Mouse (Mus musculus) spleen, postnatal 36 days (tissue): ENCODE results near the gene Axin1.
"Not testable (repeated sequence)": the region's sequence is repeated elsewhere in the genome, so short reads cannot be mapped to it uniquely, and the experiment has no call there.

Source experiments
- DNase-seq, 2 experiments: peaks; one replicate each; pipeline ENCODE4 v3.0.0; 2022; ENCODE audit warnings: low spot score in 2 of 2, mixed read lengths in 1 of 2

The Axin1 gene

DNA sequence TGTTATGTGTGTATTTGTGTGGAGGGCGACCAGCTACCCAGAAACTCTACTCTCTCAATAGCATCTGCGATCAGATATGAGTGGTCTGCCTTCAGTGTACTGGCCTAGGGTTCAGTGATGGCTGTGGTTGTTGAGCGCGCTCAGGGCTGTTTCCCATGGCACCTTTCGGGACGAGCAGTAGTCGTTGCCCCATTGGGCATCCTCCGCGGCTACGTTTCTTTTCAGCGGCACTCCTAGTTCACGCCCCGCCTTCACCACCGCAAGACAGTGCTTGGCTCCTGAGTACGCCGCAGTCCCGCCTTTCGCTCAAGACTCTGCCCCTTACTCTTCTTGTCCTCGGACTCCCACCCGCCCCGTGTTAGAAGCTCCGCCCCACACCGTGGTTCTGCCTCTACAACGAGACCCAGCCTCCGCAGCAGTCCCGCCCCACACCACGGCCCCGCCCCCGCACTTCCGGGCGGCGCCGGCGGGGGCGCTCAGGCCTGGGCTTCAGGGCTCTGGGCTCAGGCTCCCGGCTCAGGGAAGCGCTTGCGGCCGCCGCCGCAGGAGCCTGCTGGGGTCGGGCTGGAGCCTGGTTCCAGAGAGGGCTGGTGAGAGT, at the start of gene Axin1:
Axin1 (plus strand) TSS at position 450 of the 598 bp plus-strand sequence.
- DNase-seq: peak; percentile 96 to 97

DNA sequence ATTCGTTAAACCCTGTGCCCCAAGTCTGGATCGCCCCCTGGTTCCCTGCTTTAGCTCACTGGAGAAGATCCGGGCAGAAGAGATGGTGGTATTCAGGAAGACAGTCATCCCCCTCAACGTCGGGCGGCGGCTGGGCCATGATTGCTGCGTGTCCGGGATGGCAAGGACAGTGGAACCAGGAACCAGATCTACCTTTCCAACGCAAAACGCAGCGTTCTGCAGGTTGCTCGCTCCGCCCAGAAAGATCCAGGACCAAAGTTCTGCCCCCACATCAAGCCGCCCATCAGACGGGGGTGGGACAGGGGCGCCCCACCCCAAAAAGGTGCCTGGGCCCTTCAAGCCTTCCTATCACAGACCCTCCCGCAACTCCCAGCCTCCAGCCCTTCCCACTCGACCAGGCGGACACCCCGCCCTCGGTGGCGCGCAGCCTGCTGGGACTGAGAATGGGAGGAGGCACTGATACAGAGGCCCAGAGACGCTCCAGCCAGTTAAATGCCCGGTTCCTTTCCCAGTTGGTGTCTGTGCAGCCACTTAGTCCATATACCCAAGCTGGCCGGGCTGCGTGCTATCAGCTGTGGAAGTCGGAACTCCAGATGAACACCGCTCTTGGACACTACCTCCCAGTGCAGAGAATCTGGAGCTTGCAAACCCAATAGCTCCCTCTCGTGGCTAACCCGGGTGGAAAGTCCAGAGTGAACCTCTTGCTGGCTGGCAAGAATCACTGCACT, 48.4 kb upstream of the Axin1 start, which contains the start of gene Decr2:
Decr2 (minus strand) TSS at position 433 of the 728 bp plus-strand sequence.
- DNase-seq: peak; percentile 74 to 78

GRCm38 (mm10) chr17:26094531-26095110, 43.9 kb upstream of the Axin1 start:
- no peak for DNase-seq

GRCm38 (mm10) chr17:26095121-26095740, 43.3 kb upstream of the Axin1 start, which contains the start of gene Nme4:
Gene Nme4 (minus strand): TSS chr17:26095602.
- peak in 1 of 2 experiments; percentile 40 for DNase-seq

DNA sequence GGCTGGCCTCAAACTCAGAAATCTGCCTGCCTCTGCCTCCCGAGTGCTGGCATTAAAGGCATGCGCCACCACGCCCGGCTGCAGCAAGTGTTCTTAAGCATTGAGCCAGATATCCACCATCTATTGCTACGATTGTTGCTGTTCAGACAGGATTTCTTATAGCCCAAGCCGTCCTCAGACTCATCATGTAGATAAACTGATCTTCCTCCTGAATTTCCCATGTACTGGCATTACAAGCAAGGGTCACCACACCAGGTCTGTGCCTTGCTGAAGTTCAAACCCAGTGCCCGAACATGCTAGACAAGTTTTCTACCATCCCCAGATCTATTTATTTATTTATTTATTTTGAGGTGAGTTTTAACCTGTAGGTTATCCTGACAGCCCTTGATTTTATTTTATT, 40.0 kb upstream of the Axin1 start:
- no peak for DNase-seq

DNA sequence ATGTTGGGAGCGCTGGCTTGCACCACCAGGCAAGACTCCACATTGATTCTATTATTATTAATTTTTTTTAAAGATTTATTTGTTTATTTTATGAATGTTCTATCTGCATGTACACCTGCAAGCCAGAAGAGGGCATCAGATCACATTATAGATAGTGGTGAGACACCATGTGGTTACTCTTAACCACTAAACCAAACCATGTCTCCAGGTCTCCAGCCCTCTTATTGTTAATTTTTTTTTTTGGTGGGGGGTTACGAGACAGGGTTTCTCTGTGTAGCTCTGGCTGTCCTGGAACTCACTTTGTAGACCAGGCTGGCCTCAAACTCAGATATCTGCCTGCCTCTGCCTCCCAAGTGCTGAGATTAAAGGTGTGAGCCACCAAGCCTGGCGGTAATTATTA, 39.2 kb upstream of the Axin1 start:
- DNase-seq: peak in 1 of 2 experiments; percentile 44

GRCm38 (mm10) chr17:26100166-26100565, 38.3 kb upstream of the Axin1 start:
- DNase-seq: no peak

DNA sequence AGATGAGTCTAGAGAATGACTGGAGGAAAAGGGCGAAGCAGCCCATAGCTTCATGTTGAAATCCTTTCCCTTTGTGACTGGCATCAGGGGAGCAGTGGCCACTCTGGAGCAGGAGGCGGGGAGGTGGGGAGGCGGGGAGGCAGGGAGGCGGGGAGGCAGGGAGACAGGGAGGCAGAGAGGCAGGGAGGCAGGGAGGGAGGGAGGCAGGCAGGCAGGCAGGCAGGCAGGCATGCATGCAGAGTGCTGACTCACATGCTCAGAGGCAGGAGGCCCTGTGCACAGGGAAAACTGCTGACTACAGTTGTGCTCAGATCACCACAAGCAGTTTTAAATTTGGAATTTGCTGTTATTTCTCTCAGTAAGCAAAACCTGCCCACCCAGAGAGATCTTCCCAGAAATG, 37.0 kb upstream of the Axin1 start:
- no peak for DNase-seq

DNA sequence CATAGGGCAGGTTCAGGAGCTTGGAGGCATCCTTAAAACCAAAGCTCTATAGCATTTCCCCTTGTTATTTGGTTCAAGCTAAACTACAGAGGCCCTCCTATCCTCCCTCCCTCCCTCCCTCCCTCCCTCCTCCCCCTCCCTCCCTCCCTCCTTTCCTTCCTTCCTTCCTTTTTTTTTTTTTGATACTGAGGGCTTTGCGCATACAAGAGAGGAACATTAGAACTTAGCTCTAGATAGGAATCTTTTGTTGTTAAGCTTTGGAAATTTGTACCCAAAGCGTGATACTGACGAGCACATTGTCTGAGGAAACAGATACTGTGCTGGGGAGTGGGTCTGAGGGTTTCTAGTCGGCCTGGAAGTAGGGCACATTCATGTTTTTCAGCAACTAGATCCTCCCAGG, 32.9 kb upstream of the Axin1 start:
- DNase-seq: no peak

DNA sequence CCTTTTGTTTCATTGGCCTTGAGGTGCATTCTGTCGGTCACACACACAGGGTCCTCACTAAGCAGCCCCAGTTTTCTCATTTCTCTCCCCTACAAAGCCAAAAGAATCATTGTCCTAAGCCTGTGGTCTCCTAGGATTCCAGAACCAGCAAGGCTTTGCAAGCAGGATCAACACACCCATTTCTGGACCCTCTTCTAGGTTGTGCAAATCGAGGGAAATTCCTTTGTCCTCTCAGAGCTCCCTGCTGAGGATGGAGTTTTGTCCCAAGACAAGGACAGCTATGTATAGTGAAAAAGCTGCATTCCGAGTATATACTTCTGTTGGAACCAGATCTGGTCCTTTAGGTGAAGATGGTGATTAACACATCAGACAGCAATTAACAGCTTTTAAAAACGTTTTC, 28.3 kb upstream of the Axin1 start:
- DNase-seq: no peak

DNA sequence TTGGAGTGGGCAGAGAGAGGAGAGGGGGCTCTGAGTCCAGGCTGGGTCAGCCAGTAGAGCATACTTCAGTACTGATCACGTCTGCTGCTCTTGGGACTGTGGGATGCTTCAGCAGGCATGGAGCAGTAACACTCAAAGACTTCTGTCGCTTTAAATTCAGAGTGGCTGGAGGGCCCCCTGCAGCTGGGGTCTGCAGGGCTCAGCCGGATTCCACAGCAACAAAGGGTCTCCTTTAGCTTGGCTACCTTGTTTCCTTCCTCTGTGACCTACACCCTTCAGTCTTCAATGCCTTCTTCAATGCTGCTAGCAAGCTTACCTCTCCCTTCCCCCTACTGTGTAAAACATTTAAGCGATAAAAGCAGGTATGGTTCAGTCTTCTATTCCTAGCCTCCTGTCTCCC, 27.5 kb upstream of the Axin1 start:
- no peak for DNase-seq

DNA sequence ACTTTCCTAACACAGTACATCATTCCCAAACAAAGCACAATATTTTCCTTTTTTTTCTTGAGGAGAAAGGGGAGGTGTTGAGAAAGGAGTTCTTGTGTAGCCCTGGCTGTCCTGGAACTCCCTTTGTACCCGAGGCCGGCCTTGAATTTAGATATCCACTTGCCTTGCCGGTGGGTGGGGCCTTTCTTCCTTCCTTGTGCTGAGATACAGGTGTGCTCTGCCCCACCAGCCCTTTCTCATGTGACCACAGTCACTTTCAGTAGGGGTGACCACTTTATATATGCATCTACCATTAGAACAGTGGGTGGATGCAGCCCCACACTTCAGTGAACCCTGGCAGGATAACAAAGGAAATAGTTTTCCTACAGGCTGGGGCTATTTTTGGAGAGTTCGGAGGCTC, 26.8 kb upstream of the Axin1 start:
- DNase-seq: no peak

- no peak for DNase-seq
These were observed 25.7 kb upstream of the Axin1 start for GRCm38 (mm10) chr17:26112751-26113150.

- peak; percentile 76 to 80 for DNase-seq
These were observed 25.1 kb upstream of the Axin1 start, which contains the start of gene Tmem8 for GRCm38 (mm10) chr17:26113181-26113948. Gene Tmem8 (plus strand): TSS chr17:26113299.

DNA sequence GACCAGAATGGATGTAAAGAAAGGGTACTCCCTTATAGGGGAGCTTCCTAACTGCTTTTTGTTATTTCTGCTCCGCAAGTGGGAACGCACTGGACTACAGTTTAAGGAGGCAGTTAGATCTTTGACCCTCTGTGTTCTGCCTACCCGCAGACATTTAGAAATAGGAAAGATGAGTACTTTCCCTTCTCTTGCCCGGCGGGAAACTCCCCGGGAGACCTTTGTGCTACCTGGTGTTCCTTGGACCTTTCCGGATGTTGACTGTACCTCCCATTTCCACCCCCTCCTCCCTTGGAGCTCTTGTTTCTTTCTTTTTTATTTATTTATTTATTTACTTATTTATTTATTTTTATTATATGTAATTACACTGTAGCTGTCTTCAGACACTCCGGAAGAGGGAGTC, 24.4 kb upstream of the Axin1 start:
- DNase-seq: no peak

GRCm38 (mm10) chr17:26114461-26114860, 24.0 kb upstream of the Axin1 start:
- DNase-seq: not testable (repeated sequence)

DNA sequence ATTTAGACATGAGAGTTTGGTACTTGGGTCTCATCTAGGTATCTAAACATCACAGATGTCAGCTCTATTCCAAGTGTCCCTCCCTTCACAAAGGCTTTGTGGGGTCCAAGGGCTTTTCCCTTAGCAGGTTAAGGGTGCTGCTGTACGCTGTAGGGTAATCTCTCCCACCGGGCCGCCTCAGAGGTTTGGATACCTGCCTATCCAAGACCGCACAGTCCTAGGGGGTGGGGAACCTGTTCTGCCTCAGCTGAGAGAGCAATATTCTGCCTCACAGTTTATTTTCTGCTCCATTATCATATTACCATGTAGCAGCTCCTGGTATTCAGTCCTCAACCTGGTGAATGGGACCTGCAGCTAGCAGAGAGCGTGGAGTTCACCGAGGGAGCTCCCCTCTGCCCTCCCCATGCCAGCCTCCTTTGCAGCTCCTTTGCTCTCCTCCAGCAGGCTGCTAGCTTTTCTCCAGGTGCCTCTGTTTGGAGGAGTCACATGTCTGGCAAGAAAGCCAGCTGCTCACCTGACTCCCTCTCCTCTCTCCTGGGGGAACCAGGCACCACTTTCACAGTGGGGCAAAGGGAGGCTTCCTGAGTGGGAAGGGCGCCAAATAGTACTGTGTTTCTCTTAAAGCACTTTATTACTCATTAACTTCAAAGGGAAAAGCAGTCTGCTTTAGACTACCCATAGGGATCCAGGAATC, 23.1 kb upstream of the Axin1 start:
- DNase-seq: peak; percentile 36 to 44

DNA sequence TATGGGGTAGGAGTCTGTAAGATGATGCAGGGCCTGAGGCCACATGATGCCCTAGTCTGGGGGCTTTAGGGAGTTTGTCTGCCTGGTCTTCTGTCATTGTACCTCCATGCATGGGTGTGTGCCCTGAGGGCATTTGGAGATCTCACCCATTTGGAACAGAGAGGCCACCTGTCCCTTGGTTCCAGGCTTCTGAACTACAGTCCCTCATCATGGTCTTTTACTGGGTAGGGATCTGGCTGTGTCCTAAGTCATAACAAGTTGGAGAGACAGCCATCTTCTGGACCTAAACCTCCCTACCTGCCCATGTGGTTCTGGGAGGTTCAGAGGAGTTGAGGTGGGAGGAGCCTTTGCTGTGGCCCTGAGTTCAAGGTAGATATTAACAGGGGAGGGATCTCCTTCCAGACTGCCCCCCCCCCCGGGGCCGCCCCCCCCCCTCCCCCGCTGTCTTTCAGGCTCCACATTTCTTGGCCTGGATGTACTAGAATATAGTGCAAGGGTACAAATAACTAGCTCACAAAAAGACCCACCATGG, 22.5 kb upstream of the Axin1 start:
- DNase-seq: no peak

DNA sequence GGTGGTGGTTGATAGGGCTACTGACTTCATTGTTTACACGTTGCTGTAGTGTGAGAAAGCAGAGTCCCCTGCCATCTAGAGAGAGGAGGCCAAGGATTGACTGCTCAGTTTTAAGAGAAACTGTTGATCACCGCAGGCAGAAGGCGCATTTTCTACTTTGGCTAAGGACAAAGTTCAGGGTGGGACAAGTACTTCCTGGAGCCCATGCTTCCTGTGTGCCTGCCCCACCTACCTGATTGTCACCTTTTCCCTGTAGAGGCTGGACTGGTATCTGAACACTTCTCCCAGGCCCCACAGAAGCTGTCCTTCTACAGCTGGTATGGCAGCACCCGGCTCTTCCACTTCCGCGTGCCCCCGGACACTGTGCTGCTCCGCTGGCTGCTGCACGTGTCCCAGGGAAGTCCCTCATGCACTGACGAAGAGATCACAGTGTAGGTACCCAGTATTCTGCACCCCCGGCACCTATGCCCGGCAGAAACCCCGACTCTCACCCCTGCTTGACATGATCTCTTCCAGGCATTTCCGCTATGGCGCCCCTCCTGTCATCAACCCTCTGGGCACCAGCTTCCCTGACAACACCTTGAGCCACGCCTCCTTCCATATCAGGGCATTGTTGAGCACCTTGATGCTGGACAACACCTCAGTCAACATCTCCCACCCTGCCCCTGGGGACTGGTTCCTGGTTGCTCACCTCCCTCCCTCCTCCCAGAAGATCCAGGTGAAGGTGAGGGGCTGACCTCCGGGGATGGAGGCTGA, 21.8 kb upstream of the Axin1 start:
- no peak for DNase-seq
